Mouse (Mus musculus): Measurements from ENCODE around the gene Lrp5. TPM values are rescaled to one million over a fixed set of nuclear protein-coding genes. Genes with fewer than 3 reads are reported as not detected.
A peak's percentile ranks its signal among the peaks of the same experiment; 100 is the strongest.
"Not testable (repeated sequence)": the region's sequence is repeated elsewhere in the genome, so short reads cannot be mapped to it uniquely, and the experiment has no call there.

The Lrp5 gene
- total and polyA plus RNA-seq, 2 experiments from 2014 or later, result 1.1 to 17.6 TPM

DNA sequence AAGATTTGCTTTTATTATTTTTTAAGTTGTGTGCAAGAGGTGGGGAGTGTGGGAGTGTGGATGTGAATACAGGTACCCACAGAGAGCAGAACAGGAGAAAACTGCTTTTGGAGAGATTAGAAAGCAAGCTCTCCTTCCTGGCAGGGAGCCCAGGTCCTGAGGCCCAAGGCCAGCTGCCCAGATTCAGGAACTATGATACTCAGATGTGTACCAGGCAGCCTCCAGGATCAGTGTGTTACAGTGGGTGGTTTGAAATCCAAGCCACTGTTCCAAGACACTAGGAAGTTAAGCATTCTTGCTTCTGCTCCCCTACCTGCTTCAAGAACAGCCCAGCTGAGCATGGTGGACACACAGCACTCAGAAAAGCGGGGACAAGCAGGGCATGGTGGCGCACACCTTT is 75.5 kb downstream of the Lrp5 start:
- DNase-seq (ENCODE audit: low spot score) (peak; percentile 46), ATAC-seq (no peak)
- H3K4me2 ChIP-seq (ENCODE audit: low read depth, low read length), result no peak overlapping the region
- peaks cover 5% of the 10 kb centered on the region; the same call in 1 of the 2 replicates for H3K36me3 ChIP-seq (ENCODE audit: insufficient read depth, low read length)
- no peaks in the 10 kb centered on the region for H3K4me1 ChIP-seq (ENCODE audit: insufficient read depth, low read length)
- no peak for TF ChIP-seq CTCF (IDR thresholded peaks at IDR 0.05; ENCODE audit: low read depth)
- H3K9me3 ChIP-seq (ENCODE audit: low read length), result no peaks in the 10 kb centered on the region
- no peaks in the 10 kb centered on the region for H3K27me3 ChIP-seq (ENCODE audit: insufficient read depth, low read length)
- H3K27ac ChIP-seq, result no peak overlapping the region
- no peak overlapping the region for H3K9ac ChIP-seq (replicated peaks; ENCODE audit: low read length)
- WGBS, result 89% methylated on average over 2 of the region's 2 CpGs
- H3K4me3 ChIP-seq (ENCODE audit: low read length), result no peak overlapping the region

DNA sequence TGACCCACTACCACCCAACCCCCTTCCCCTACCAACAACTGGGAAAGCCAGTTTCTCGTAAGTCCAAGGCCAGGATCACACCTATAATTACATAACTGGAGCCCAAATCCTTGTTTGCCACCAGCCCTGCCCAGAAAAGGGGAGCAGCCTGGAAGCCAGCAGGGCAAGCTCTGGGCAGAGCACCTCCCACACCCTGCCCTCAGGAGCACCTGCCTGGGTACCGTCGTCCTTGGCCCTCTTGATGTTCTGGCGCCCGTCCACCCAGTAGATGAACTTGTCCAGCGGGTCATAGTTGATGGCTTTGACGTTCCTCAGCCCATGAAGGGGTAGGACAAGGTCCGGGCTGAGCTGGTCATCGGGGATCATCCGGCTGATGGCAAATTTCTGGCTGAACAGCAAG is 76.5 kb downstream of the Lrp5 start:
- Histone ChIP-seq H3K4me2 (ENCODE audit: low read depth, low read length) (no peak overlapping the region), H3K36me3 (ENCODE audit: insufficient read depth, low read length) (peaks cover 5% of the 10 kb centered on the region; the same call in 1 of the 2 replicates), H3K27ac (no peak overlapping the region), H3K9ac (replicated peaks; ENCODE audit: low read length) (no peak overlapping the region), H3K9me3 (ENCODE audit: low read length) (no peaks in the 10 kb centered on the region), H3K4me3 (ENCODE audit: low read length) (no peak overlapping the region), H3K4me1 (ENCODE audit: insufficient read depth, low read length) (no peaks in the 10 kb centered on the region), H3K27me3 (ENCODE audit: insufficient read depth, low read length) (no peaks in the 10 kb centered on the region)
- ATAC-seq (no peak), DNase-seq (ENCODE audit: low spot score) (no peak)
- 83% methylated on average over 10 of the region's 10 CpGs for WGBS
- no peak for TF ChIP-seq CTCF (IDR thresholded peaks at IDR 0.05; ENCODE audit: low read depth)

DNA sequence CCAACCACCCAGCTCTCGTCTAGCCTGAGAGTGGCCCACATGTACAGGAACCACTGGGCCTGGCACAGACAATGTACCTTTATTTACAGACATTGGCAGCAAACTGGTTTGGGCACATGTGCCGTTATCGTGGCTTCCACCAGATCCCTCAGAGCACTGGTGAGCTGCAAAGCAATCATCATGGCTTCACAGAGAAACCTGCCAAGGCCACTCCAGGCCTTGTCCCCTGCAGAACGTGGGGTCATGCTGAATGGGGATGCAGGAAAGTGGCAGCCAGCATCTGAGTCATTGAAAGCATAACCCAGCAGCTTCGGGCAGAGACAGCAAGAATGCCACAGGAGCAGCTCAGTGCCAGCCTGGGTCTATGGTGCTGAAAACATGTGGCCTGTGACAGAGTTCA is 92.0 kb downstream of the Lrp5 start:
- peaks cover 3% of the 10 kb centered on the region; the same call in 1 of the 2 replicates for H3K36me3 ChIP-seq (ENCODE audit: insufficient read depth, low read length)
- H3K4me2 ChIP-seq (ENCODE audit: low read depth, low read length), result no peak overlapping the region
- no peak overlapping the region for H3K27ac ChIP-seq
- DNase-seq (ENCODE audit: low spot score) (no peak), ATAC-seq (no peak)
- H3K27me3 ChIP-seq (ENCODE audit: insufficient read depth, low read length), result no peaks in the 10 kb centered on the region
- 87% methylated on average over 5 of the region's 5 CpGs for WGBS
- no peaks in the 10 kb centered on the region for H3K4me1 ChIP-seq (ENCODE audit: insufficient read depth, low read length)
- H3K4me3 ChIP-seq (ENCODE audit: low read length), result no peak overlapping the region
- no peaks in the 10 kb centered on the region for H3K9me3 ChIP-seq (ENCODE audit: low read length)
- no peak overlapping the region for H3K9ac ChIP-seq (replicated peaks; ENCODE audit: low read length)
- no peak for TF ChIP-seq CTCF (IDR thresholded peaks at IDR 0.05; ENCODE audit: low read depth)

DNA sequence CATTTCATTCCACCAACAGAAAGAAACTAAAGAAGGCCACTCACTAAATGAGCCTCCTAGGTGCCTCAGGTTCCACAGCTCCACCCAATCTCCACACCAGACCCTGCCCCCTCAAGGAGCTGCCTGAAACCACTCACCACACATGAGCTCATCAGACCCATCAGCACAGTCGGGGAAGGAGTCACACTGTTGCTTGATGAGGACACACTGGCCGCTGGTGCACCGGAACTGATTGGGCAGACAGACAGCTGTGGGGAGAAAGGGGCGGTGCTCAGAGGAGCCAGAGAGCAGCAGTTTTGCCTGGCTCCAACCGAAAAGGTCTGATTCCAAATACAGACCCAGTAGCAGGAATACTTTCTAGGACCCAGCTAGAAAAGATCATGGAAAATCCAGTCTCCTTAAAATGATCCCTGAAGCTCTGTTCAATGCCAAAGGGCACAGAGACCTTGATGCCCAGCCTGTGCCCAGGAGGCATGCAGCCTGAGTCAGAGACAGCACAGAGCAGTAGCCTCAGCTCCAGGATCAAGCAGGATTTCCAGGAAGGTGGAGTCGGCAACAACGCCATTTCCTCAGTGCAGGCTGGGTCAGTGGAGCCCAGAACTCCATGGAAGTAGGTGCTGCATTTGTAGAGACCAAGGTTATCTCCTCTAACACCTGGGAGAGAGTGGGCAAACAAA is 92.8 kb downstream of the Lrp5 start:
- Histone ChIP-seq H3K9me3 (ENCODE audit: low read length) (no peaks in the 10 kb centered on the region), H3K27me3 (ENCODE audit: insufficient read depth, low read length) (no peaks in the 10 kb centered on the region), H3K4me2 (ENCODE audit: low read depth, low read length) (no peak overlapping the region), H3K27ac (no peak overlapping the region), H3K4me3 (ENCODE audit: low read length) (no peak overlapping the region), H3K36me3 (ENCODE audit: insufficient read depth, low read length) (peaks cover 3% of the 10 kb centered on the region; the same call in 1 of the 2 replicates), H3K9ac (replicated peaks; ENCODE audit: low read length) (no peak overlapping the region), H3K4me1 (ENCODE audit: insufficient read depth, low read length) (no peaks in the 10 kb centered on the region)
- no peak for TF ChIP-seq CTCF (IDR thresholded peaks at IDR 0.05; ENCODE audit: low read depth)
- 84% methylated on average over 7 of the region's 7 CpGs for WGBS
- DNase-seq (ENCODE audit: low spot score) (no peak), ATAC-seq (no peak)

DNA sequence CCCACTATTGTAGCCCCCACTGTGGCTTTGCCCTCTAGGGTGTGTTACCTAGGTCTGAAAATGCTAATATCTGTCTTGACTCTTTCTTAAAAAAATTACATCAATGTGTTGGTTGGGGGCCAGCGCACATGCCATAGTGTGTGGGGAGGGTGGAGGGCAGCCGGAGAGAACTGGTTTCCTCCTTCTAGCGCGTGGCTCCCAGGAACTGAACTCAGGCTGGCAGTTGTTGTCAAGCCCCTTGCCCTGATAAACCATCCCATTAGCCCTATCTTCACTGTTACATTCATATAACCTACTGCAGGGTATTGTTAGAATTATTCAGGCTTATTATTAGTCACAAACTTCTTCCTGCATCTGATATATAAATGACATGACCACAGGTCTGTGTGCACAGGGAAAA is 96.4 kb downstream of the Lrp5 start:
- H3K9me3 ChIP-seq (ENCODE audit: low read length), result no peaks in the 10 kb centered on the region
- H3K4me2 ChIP-seq (ENCODE audit: low read depth, low read length), result no peak overlapping the region
- ATAC-seq, result no peak
- no peaks in the 10 kb centered on the region for H3K4me1 ChIP-seq (ENCODE audit: insufficient read depth, low read length)
- peaks cover 3% of the 10 kb centered on the region; the same call in 1 of the 2 replicates for H3K36me3 ChIP-seq (ENCODE audit: insufficient read depth, low read length)
- H3K4me3 ChIP-seq (ENCODE audit: low read length), result no peak overlapping the region
- 94% methylated on average over 4 of the region's 4 CpGs for WGBS
- no peak for TF ChIP-seq CTCF (IDR thresholded peaks at IDR 0.05; ENCODE audit: low read depth)
- H3K27ac ChIP-seq, result no peak overlapping the region
- no peak for DNase-seq (ENCODE audit: low spot score)
- no peaks in the 10 kb centered on the region for H3K27me3 ChIP-seq (ENCODE audit: insufficient read depth, low read length)
- H3K9ac ChIP-seq (replicated peaks; ENCODE audit: low read length), result no peak overlapping the region

DNA sequence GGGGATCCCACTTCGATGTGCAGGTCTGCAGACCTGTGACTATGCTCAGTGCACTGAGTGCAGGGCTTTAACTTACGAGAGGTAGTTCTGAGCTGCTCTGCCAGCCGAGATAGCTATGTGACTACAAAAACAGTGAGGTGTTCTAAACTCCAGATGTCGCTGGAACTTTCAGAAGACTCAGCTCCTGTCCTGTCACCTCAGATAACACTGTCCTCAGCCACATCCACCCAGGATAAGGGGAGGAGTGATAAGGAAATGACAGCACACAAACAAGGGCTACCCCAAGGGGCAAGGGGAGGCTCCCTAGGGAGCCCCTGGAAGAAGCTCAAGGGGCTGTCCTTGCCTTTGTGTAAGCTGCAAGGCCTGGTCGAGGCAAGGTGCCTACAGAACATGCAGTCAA is 96.8 kb downstream of the Lrp5 start:
- ATAC-seq, result no peak
- no peaks in the 10 kb centered on the region for H3K9me3 ChIP-seq (ENCODE audit: low read length)
- no peak for DNase-seq (ENCODE audit: low spot score)
- no peak overlapping the region for H3K4me2 ChIP-seq (ENCODE audit: low read depth, low read length)
- H3K27me3 ChIP-seq (ENCODE audit: insufficient read depth, low read length), result no peaks in the 10 kb centered on the region
- peaks cover 3% of the 10 kb centered on the region; the same call in 1 of the 2 replicates for H3K36me3 ChIP-seq (ENCODE audit: insufficient read depth, low read length)
- no peak overlapping the region for H3K4me3 ChIP-seq (ENCODE audit: low read length)
- H3K4me1 ChIP-seq (ENCODE audit: insufficient read depth, low read length), result no peaks in the 10 kb centered on the region
- 84% methylated on average over 5 of the region's 5 CpGs for WGBS
- TF ChIP-seq CTCF (IDR thresholded peaks at IDR 0.05; ENCODE audit: low read depth), result no peak
- no peak overlapping the region for H3K9ac ChIP-seq (replicated peaks; ENCODE audit: low read length)
- no peak overlapping the region for H3K27ac ChIP-seq

DNA sequence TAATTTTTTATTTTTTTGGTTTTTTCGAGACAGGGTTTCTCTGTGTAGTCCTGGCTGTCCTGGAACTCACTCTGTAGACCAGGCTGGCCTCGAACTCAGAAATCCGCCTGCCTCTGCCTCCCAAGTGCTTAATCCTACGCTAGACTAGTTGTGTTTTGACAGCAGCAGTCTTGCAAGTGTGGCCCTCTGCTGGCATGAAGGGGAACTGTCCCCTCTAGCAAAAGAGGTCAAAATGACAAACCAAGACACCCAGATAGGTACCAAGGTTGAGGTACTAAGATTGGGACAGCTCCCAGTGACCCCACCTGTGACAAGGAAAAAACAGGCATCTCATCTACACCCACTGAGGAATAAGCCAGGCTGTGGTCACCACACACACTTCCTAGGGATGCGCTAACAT is 98.6 kb downstream of the Lrp5 start:
- not testable (repeated sequence) for H3K4me2 ChIP-seq (ENCODE audit: low read depth, low read length); H3K4me1 ChIP-seq (ENCODE audit: insufficient read depth, low read length); H3K36me3 ChIP-seq (ENCODE audit: insufficient read depth, low read length); H3K9me3 ChIP-seq (ENCODE audit: low read length); H3K27me3 ChIP-seq (ENCODE audit: insufficient read depth, low read length); H3K4me3 ChIP-seq (ENCODE audit: low read length); H3K27ac ChIP-seq; H3K9ac ChIP-seq (replicated peaks; ENCODE audit: low read length); ATAC-seq; DNase-seq (ENCODE audit: low spot score)
- peak; percentile 58 for TF ChIP-seq CTCF (IDR thresholded peaks at IDR 0.05; ENCODE audit: low read depth)
- WGBS, result 95% methylated on average over 5 of the region's 5 CpGs
